In the genomic region with DNA sequence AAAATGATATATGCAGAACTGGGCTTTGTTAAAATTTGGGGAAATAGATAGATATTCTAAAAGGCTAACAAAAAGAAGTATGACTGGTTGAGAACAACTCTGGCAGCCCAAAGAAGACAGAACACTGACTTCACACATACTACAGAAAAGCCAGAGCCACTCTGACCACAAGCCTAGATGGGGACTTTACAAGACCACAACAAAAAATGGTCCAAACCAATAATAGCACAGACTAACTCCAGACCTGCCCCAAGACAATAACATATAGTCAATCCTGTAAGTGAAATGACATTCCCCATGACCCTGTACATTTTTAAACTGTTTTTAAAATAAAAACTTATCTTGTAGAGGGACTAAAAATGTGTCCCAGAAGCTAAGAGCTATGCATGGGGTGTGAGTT, we compare ENCODE assay signal across 32 mouse cellular contexts.
"Had no signal": no experiment of that assay in that cellular context is flagged by ENCODE, and none has a peak within 500 bp of the region (broad histone marks: within the 10 kb centered on the region; RNA-seq: fewer than 3 reads in every experiment).

No protein-coding gene starts in this region.

- H3K36me3 ChIP-seq: limb, embryonic 10.5 days; limb, embryonic 12.5 days; limb, embryonic 13.5 days; limb, embryonic 15.5 days; liver, embryonic 12.5 days; liver, embryonic 13.5 days; liver, embryonic 15.5 days; lung, embryonic 15.5 days; midbrain, embryonic 10.5 days; midbrain, embryonic 12.5 days; midbrain, embryonic 13.5 days; midbrain, embryonic 15.5 days; neural tube, embryonic 12.5 days had no signal

- DNase-seq: left cerebral cortex, postnatal 4 days; liver; liver, embryonic 13.5 days; liver, postnatal 0 days; lung, adult 18-20 months; lung, adult 2 months; lung, embryonic 14.5 days; lung, postnatal 10 days; lung, postnatal 14 days; lung, postnatal 36 days; lung, postnatal 4 days; midbrain, embryonic 14.5 days had no signal

- H3K4me3 ChIP-seq: left cerebral cortex, adult 2 months; limb, embryonic 10.5 days; limb, embryonic 12.5 days; limb, embryonic 13.5 days; limb, embryonic 15.5 days; liver, embryonic 12.5 days; liver, embryonic 13.5 days; liver, embryonic 15.5 days; lung, embryonic 15.5 days; megakaryocyte, embryonic 14.5 days; midbrain, embryonic 10.5 days; midbrain, embryonic 12.5 days; midbrain, embryonic 13.5 days; midbrain, embryonic 15.5 days; myocyte; neural tube, embryonic 12.5 days had no signal

- H3K9ac ChIP-seq: limb, embryonic 12.5 days; limb, embryonic 13.5 days; limb, embryonic 15.5 days; liver, embryonic 12.5 days; liver, embryonic 13.5 days; liver, embryonic 14.5 days; liver, embryonic 15.5 days; liver, postnatal 0 days; lung, embryonic 14.5 days; lung, embryonic 15.5 days; midbrain, embryonic 12.5 days; midbrain, embryonic 13.5 days; midbrain, embryonic 15.5 days; neural tube, embryonic 12.5 days had no signal

- H3K27me3 ChIP-seq: limb, embryonic 12.5 days; limb, embryonic 13.5 days; limb, embryonic 15.5 days; liver, embryonic 12.5 days; liver, embryonic 13.5 days; liver, embryonic 15.5 days; lung, embryonic 15.5 days; megakaryocyte, embryonic 14.5 days; midbrain, embryonic 12.5 days; midbrain, embryonic 13.5 days; midbrain, embryonic 15.5 days; neural tube, embryonic 12.5 days had no signal

- H3K4me1 ChIP-seq: liver, embryonic 12.5 days; liver, embryonic 13.5 days; liver, embryonic 15.5 days; midbrain, embryonic 10.5 days; midbrain, embryonic 13.5 days; midbrain, embryonic 15.5 days; neural tube, embryonic 12.5 days had no signal

- H3K4me2 ChIP-seq: limb, embryonic 12.5 days; limb, embryonic 13.5 days; limb, embryonic 15.5 days; liver, embryonic 11.5 days; liver, embryonic 12.5 days; liver, embryonic 13.5 days; liver, embryonic 15.5 days; lung, embryonic 14.5 days; lung, embryonic 15.5 days; midbrain, embryonic 12.5 days; midbrain, embryonic 13.5 days; midbrain, embryonic 15.5 days; neural tube, embryonic 12.5 days had no signal

- H3K27ac ChIP-seq: left cerebral cortex, adult 2 months; limb, embryonic 10.5 days; limb, embryonic 12.5 days; limb, embryonic 13.5 days; limb, embryonic 15.5 days; liver, embryonic 12.5 days; liver, embryonic 13.5 days; liver, embryonic 14.5 days; liver, embryonic 15.5 days; lung, embryonic 15.5 days; macrophage; midbrain, embryonic 10.5 days; midbrain, embryonic 12.5 days; midbrain, embryonic 13.5 days; midbrain, embryonic 15.5 days; neural tube, embryonic 12.5 days had no signal

- ATAC-seq: liver, embryonic 12.5 days; liver, postnatal 0 days; lung, postnatal 0 days; midbrain, embryonic 13.5 days; midbrain, embryonic 15.5 days; midbrain, embryonic 16.5 days had no signal

- H3K9me3 ChIP-seq: limb, embryonic 10.5 days; limb, embryonic 12.5 days; limb, embryonic 13.5 days; limb, embryonic 15.5 days; liver, embryonic 12.5 days; liver, embryonic 13.5 days; liver, embryonic 15.5 days; lung, embryonic 15.5 days; midbrain, embryonic 10.5 days; midbrain, embryonic 12.5 days; midbrain, embryonic 13.5 days; midbrain, embryonic 15.5 days; neural tube, embryonic 12.5 days had no signal
